Mouse (Mus musculus) hindbrain, embryonic 12.5 days (tissue): ENCODE measurements around the gene Olfr195. TPM values are rescaled to one million over a fixed set of nuclear protein-coding genes. Genes with fewer than 3 reads are reported as not detected.
"Not testable (repeated sequence)": the region's sequence is repeated elsewhere in the genome, so short reads cannot be mapped to it uniquely, and the experiment has no call there.

Experiments used
- ATAC-seq: fragments of 200-750 bp; cut with Nextera tagmentation; 2 replicates; pipeline ENCODE4 v1.8.0; 2017; ENCODE audit warnings: moderate TSS enrichment; ENCODE audit not compliant: low FRiP score
- H3K27ac ChIP-seq: fragments of 300-500 bp; sonication (generic); 2 replicates; pipeline ENCODE4 v1.5.1; 2016; ENCODE audit warnings: mild to moderate bottlenecking
- H3K27me3 ChIP-seq: fragments of 300-500 bp; sonication (generic); 2 replicates; pipeline ENCODE4 v1.6.1; 2016; ENCODE audit warnings: mild to moderate bottlenecking
- H3K36me3 ChIP-seq: fragments of 300-500 bp; sonication (generic); 2 replicates; pipeline ENCODE4 v1.6.1; 2016; ENCODE audit warnings: mild to moderate bottlenecking
- H3K4me1 ChIP-seq: fragments of 300-500 bp; sonication (generic); 2 replicates; pipeline ENCODE4 v1.6.1; 2016
- H3K4me2 ChIP-seq: fragments of 300-500 bp; sonication (generic); replicated peaks from 2 replicates; pipeline ENCODE4 v1.6.1; 2016; ENCODE audit warnings: mild to moderate bottlenecking
- H3K4me3 ChIP-seq: fragments of 300-500 bp; sonication (generic); 2 replicates; pipeline ENCODE4 v1.5.1; 2016; ENCODE audit warnings: mild to moderate bottlenecking
- H3K9ac ChIP-seq: fragments of 300-500 bp; sonication (generic); 2 replicates; pipeline ENCODE4 v1.6.1; 2016; ENCODE audit warnings: mild to moderate bottlenecking, moderate library complexity
- H3K9me3 ChIP-seq: fragments of 300-500 bp; sonication (generic); replicated peaks from 2 replicates; pipeline ENCODE4 v1.6.1; 2016; ENCODE audit warnings: mild to moderate bottlenecking
- WGBS: fragments of 180-500 bp; shearing (Covaris S2); methylation state at CpG from one replicate; pipeline ENCODE4 v1.1.7; 2016; 5-methylcytosine and 5-hydroxymethylcytosine counted together
- polyA plus RNA-seq: library from polyadenylated mRNA; unstranded; fragments of >200 nt; fragmentation: Nextera tagmentation; extraction: Ambion mirVana; gene quantifications from 2 replicates; pipeline ENCODE4 v1.2.1, GENCODE M21; 2016

Olfr195 gene
- not detected in 2 replicates for polyA plus RNA-seq

DNA sequence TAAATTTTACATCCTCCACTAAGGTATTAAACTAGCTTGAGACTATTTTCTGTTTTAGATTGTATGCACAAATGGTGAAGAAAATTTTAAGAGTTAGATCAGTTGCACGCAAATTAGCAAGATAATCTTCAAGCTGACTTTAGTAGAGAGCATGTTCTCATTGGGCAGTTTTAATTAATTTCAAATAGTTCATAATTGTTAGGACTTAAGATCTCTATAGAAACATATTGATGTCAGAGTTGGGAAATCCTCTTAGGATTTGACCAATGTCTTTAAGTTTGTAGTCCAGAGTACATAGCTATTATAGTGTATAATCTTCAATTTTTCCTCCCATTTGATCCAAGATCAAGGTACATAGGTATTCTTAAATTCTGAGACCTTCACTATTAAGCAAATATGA lies at the start of gene Olfr195:
Gene Olfr195, plus strand, starts transcription at position 301 of the 400 bp plus-strand sequence.
- H3K27ac ChIP-seq: no peak within 1 kb of the TSS
- H3K4me3 ChIP-seq: no peak within 1 kb of the TSS
- no peaks in the 10 kb centered on the region for H3K9me3 ChIP-seq
- WGBS: 95% methylated on average over 1 of the region's 1 CpGs
- H3K27me3 ChIP-seq: no peaks in the 10 kb centered on the region
- H3K4me2 ChIP-seq: no peak within 1 kb of the TSS
- no peak within 1 kb of the TSS for H3K9ac ChIP-seq
- no peaks in the 10 kb centered on the region for H3K4me1 ChIP-seq
- no peaks in the 10 kb centered on the region for H3K36me3 ChIP-seq
- no peak for ATAC-seq

DNA sequence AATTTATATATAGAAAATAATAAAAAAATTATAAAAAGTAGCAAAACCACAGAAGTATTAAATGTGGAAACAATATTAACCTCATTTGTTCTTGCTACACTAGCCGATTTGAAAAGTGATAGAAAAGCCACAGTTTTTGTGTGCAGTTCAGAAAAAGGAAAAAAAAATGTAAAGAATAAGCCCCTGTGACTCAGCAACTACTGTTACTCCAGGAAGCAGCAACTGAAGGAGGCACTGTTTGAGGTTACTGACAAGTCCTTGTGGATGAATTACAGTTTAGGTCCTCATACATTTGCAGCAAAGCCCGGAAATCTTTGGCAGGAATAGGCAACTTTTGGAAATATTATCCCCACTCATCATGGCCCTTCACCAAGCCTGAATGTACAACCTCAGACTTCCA lies 41.5 kb upstream of the Olfr195 start:
- H3K9ac ChIP-seq: no peak overlapping the region
- no peak overlapping the region for H3K27ac ChIP-seq
- WGBS: 77% methylated on average over 2 of the region's 2 CpGs
- no peaks in the 10 kb centered on the region for H3K36me3 ChIP-seq
- no peak overlapping the region for H3K4me3 ChIP-seq
- ATAC-seq: no peak
- H3K9me3 ChIP-seq: no peaks in the 10 kb centered on the region
- no peaks in the 10 kb centered on the region for H3K4me1 ChIP-seq
- no peaks in the 10 kb centered on the region for H3K27me3 ChIP-seq
- H3K4me2 ChIP-seq: no peak overlapping the region

DNA sequence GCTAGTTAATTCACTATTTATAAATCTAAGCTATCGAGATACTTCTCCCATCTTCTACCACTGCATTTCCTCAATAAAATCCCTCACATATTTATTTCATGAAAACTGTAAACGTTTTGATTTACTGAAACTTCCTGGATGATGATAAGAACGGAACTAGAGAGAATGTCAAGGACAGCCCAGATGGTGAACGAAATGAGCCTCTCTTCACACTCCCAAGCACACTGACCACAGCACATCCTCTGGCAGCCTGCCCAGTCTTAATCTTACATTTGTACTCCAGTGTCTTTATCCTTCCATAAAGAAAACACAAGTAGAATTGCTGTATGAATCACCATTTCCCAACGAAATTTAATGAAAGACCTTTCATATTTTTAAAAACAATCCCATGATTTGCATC lies 38.3 kb upstream of the Olfr195 start:
- 75% methylated on average over 5 of the region's 5 CpGs for WGBS
- not testable (repeated sequence) for H3K9ac ChIP-seq, H3K36me3 ChIP-seq, H3K4me3 ChIP-seq, H3K4me1 ChIP-seq, H3K4me2 ChIP-seq, H3K9me3 ChIP-seq, H3K27me3 ChIP-seq, ATAC-seq, H3K27ac ChIP-seq

DNA sequence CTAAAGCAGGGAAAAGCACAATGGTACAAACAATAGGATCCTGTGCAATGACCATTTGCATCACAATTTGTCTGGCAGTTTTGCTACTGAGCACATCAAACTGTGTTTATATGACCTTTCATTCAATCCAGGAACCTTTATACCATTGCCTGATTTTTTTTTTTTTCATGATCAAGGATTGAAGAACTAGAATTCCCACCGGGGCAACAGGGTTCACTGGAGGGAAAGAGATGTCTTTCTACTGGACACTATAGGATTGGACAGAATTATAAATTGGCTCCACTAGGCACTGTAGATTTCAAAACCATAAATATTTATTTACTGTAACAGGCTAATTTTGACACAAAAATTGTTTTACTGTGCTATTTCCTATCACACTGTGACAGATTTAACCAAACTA lies 35.1 kb upstream of the Olfr195 start, which contains the start of gene Olfr193:
Gene Olfr193, minus strand, starts transcription at position 101 of the 400 bp plus-strand sequence.
- Histone ChIP-seq H3K4me1 (no peaks in the 10 kb centered on the region), H3K4me2 (no peak within 1 kb of the TSS), H3K9ac (no peak within 1 kb of the TSS), H3K4me3 (no peak within 1 kb of the TSS), H3K27ac (no peak within 1 kb of the TSS), H3K36me3 (no peaks in the 10 kb centered on the region), H3K9me3 (no peaks in the 10 kb centered on the region), H3K27me3 (no peaks in the 10 kb centered on the region)
- 61% methylated on average over 1 of the region's 1 CpGs for WGBS
- no peak for ATAC-seq

DNA sequence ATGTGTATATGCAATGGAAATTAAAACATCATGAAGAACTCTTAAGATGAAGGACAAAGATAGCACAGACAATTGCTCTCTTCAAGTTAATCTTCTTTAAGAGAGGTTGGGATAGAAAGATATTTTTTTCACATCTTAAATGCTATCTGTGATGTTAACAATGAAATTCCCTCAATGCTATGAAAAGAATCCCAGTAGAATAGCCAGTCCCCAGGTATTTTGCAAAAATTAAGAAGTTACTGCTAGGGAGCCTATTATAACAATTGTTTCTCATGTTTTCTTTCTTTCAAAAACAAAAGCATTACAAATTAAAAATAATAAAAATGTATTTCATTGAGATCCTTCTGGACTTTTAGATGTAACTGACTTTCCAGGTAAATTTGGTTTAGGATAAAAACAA lies 25.9 kb upstream of the Olfr195 start, which contains the start of gene Olfr194:
Gene Olfr194, minus strand, starts transcription at position 101 of the 400 bp plus-strand sequence.
- Histone ChIP-seq H3K9ac (no peak within 1 kb of the TSS), H3K36me3 (no peaks in the 10 kb centered on the region), H3K27me3 (no peaks in the 10 kb centered on the region), H3K4me2 (no peak within 1 kb of the TSS), H3K27ac (no peak within 1 kb of the TSS), H3K4me3 (no peak within 1 kb of the TSS), H3K9me3 (no peaks in the 10 kb centered on the region), H3K4me1 (no peaks in the 10 kb centered on the region)
- ATAC-seq: no peak

DNA sequence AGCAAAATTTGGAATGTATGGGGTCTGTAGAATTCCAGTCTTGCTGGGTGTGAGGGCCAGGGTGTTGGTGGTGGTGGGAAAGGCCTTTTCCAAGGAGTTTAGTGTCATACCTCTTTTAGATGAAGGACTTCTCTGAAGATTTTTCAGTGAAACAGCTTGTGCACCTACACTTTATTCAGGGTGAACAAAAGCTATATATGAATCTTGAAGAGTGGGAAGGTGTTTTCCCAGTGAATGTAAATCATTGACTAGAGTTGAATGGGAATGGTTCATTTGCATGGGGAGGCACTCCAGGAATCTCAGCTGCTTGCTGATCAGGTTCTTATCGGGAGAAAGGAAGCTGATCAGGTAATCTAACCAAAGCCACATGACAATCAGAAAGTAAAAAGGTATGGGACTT lies 16.1 kb upstream of the Olfr195 start:
- Histone ChIP-seq H3K9me3 (no peaks in the 10 kb centered on the region), H3K9ac (no peak overlapping the region), H3K36me3 (no peaks in the 10 kb centered on the region), H3K4me3 (no peak overlapping the region), H3K27ac (no peak overlapping the region), H3K4me2 (no peak overlapping the region), H3K4me1 (no peaks in the 10 kb centered on the region), H3K27me3 (no peaks in the 10 kb centered on the region)
- WGBS: 86% methylated on average over 1 of the region's 1 CpGs
- no peak for ATAC-seq

DNA sequence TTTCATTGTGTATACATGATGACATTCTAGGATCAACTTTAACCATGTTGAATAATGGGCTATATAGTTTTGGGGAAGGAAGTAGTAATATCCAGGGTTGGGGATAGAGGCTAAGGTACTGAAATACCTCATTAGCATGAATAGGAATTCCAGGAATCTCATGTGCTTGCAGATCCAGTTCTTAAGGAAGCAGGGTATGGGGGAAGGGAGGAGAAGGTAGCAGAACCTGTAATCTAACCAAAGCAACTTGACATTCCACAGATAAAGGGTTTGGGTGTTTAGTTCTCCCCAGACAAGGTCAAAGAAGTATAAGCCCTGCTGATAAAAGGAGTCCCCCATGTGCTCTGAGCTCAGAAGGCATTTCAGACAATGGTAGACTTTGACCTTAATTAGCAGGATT lies 5.7 kb upstream of the Olfr195 start:
- no peaks in the 10 kb centered on the region for H3K36me3 ChIP-seq
- H3K9ac ChIP-seq: no peak overlapping the region
- no peak for ATAC-seq
- H3K27ac ChIP-seq: no peak overlapping the region
- no peaks in the 10 kb centered on the region for H3K4me1 ChIP-seq
- no peaks in the 10 kb centered on the region for H3K9me3 ChIP-seq
- no peak overlapping the region for H3K4me3 ChIP-seq
- H3K4me2 ChIP-seq: no peak overlapping the region
- no peaks in the 10 kb centered on the region for H3K27me3 ChIP-seq

DNA sequence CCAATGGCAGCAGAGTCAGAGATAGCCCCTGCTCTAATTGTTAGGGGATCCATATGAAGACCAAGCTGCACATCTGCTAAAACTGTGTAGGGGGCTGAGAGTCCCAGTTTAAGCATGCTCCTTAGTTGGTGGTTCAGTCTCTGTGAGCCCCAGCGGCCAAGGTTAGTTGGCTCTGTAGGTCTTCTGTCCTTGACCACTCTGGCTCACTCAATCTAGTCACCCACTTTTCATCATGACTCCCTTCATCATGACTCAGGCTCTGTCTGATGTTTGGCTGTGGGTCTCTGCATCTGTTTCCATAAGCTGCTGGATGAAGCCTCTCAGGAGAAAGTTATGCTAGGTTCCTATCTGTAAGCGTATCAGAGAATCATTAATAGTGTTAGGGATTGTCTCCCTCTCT lies 5.2 kb downstream of the Olfr195 start:
- H3K27ac ChIP-seq: no peak overlapping the region
- no peaks in the 10 kb centered on the region for H3K27me3 ChIP-seq
- H3K36me3 ChIP-seq: no peaks in the 10 kb centered on the region
- WGBS: 91% methylated on average over 2 of the region's 2 CpGs
- H3K4me2 ChIP-seq: no peak overlapping the region
- H3K4me3 ChIP-seq: no peak overlapping the region
- H3K9me3 ChIP-seq: no peaks in the 10 kb centered on the region
- no peaks in the 10 kb centered on the region for H3K4me1 ChIP-seq
- no peak for ATAC-seq
- H3K9ac ChIP-seq: no peak overlapping the region

DNA sequence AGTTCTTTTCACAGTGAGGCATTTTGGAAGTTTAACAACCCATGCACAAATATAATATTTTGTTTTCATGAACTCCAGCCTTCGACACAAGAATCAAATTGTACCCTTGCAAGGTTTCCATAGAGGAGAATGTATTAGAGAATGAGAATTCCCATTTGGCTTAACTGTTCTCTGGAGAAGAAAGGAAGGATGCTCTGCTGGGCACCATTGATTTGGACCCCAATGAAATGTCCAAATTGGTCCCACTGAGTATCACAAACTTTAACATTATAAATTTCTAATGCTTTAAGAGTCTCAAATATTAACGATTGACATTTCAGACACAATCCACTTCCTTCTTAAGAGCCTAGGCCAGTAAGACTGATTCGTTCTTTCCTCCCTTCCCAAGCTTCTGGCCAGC lies 23.5 kb downstream of the Olfr195 start, which contains the start of gene Olfr196:
Gene Olfr196, minus strand, starts transcription at position 101 of the 400 bp plus-strand sequence.
- no peak within 1 kb of the TSS for H3K4me3 ChIP-seq

More for the DNA sequence above, 23.5 kb downstream of the Olfr195 start, which contains the start of gene Olfr196:
- no peak for ATAC-seq
- H3K9ac ChIP-seq: no peak within 1 kb of the TSS
- no peaks in the 10 kb centered on the region for H3K9me3 ChIP-seq
- H3K4me1 ChIP-seq: no peaks in the 10 kb centered on the region
- WGBS: 71% methylated on average over 3 of the region's 3 CpGs
- H3K27ac ChIP-seq: no peak within 1 kb of the TSS
- H3K27me3 ChIP-seq: no peaks in the 10 kb centered on the region
- no peak within 1 kb of the TSS for H3K4me2 ChIP-seq
- H3K36me3 ChIP-seq: no peaks in the 10 kb centered on the region

Other genes with a start within 250 kb of the Olfr195 start
- not detected in 2 replicates for gene Olfr181, start 218.3 kb upstream of the Olfr195 start, polyA plus RNA-seq
- not detected in 2 replicates for gene Olfr180, start 217.7 kb upstream of the Olfr195 start, polyA plus RNA-seq
- gene Olfr183, start 151.7 kb upstream of the Olfr195 start, polyA plus RNA-seq: not detected in 2 replicates
- not detected in 2 replicates for gene Olfr186, start 116.8 kb upstream of the Olfr195 start, polyA plus RNA-seq
- gene Olfr187, start 107.3 kb upstream of the Olfr195 start, polyA plus RNA-seq: not detected in 2 replicates
- not detected in 2 replicates for gene Olfr190, start 69.0 kb upstream of the Olfr195 start, polyA plus RNA-seq
- not detected in 2 replicates for gene Olfr191, start 57.2 kb upstream of the Olfr195 start, polyA plus RNA-seq
- not detected in 2 replicates for gene Olfr193, start 35.2 kb upstream of the Olfr195 start, polyA plus RNA-seq
- gene Olfr194, start 26.0 kb upstream of the Olfr195 start, polyA plus RNA-seq: not detected in 2 replicates
- not detected in 2 replicates for gene Olfr196, start 23.4 kb downstream of the Olfr195 start, polyA plus RNA-seq
- not detected in 2 replicates for gene Olfr198, start 56.5 kb downstream of the Olfr195 start, polyA plus RNA-seq
- gene Olfr199, start 72.7 kb downstream of the Olfr195 start, polyA plus RNA-seq: not detected in 2 replicates
- not detected in 2 replicates for gene Olfr201, start 125.6 kb downstream of the Olfr195 start, polyA plus RNA-seq
- not detected in 2 replicates for gene Olfr202, start 139.7 kb downstream of the Olfr195 start, polyA plus RNA-seq
- not detected in 2 replicates for gene Olfr203, start 151.8 kb downstream of the Olfr195 start, polyA plus RNA-seq
- not detected in 2 replicates for gene Olfr204, start 171.2 kb downstream of the Olfr195 start, polyA plus RNA-seq
- gene Olfr205, start 184.1 kb downstream of the Olfr195 start, polyA plus RNA-seq: not detected in 2 replicates
- gene Olfr206, start 202.2 kb downstream of the Olfr195 start, polyA plus RNA-seq: not detected in 2 replicates
- gene Olfr209, start 216.9 kb downstream of the Olfr195 start, polyA plus RNA-seq: not detected in 2 replicates